Mouse (Mus musculus) E14TG2a.4 (cell line): ENCODE measurements around the gene Serpinb9b.
"Not testable (repeated sequence)": the region's sequence is repeated elsewhere in the genome, so short reads cannot be mapped to it uniquely, and the experiment has no call there.

Experiments used
- H3K27me3 ChIP-seq: 2 replicates; pipeline ENCODE4 v1.6.1; 2014; ENCODE audit warnings: low read length, control low read depth; ENCODE audit not compliant: insufficient read depth
- H3K36me3 ChIP-seq: 2 replicates; pipeline ENCODE4 v1.6.1; 2014; ENCODE audit warnings: low read length, control low read depth; ENCODE audit not compliant: insufficient read depth
- H3K4me1 ChIP-seq: replicated peaks from 2 replicates; pipeline ENCODE4 v1.6.1; 2014; ENCODE audit warnings: low read depth, low read length, control low read depth
- H3K4me3 ChIP-seq: replicated peaks from 2 replicates; pipeline ENCODE4 v1.5.1; 2014; ENCODE audit warnings: mild to moderate bottlenecking, low read length
- H3K9me3 ChIP-seq: 2 replicates; pipeline ENCODE4 v1.6.1; 2014; ENCODE audit warnings: low read length, control low read depth
- CTCF ChIP-seq: conservative IDR thresholded peaks from 2 replicates; pipeline ENCODE4 v1.5.1; 2014; ENCODE audit warnings: low read length
- NANOG ChIP-seq: IDR thresholded peaks from 2 replicates; pipeline ENCODE4 v1.6.1; 2014; ENCODE audit warnings: borderline replicate concordance, low read length, mixed read lengths
- POU5F1 ChIP-seq: IDR thresholded peaks from 2 replicates; pipeline ENCODE4 v1.6.1; 2014; ENCODE audit warnings: low read length, borderline replicate concordance

The Serpinb9b gene

DNA sequence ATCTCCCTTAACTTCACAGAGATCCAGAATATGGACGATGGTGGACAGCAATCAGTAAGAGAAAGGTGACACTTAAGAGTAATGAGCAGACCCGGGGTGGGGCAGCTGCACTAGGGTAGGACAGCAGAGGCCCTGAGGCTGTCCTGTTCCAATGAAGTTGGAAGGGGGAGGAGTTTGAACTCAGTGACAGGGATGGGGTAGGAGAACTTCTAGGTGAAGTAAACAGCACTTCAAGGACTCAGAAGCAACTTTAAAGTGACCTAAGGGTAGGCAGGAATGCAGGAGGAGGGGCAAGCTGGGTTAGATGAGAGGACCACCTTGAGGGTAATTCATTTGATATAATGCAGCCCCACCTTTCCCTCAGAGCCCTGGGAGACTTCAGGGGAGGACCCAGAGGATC is 930 bp downstream of the Serpinb9b start:
- Histone ChIP-seq H3K27me3 (no peaks in the 10 kb centered on the region), H3K4me1 (peaks cover 44% of the 10 kb centered on the region), H3K36me3 (no peaks in the 10 kb centered on the region), H3K4me3 (peak overlapping the region; percentile 17; the same call in 1 of the 2 replicates), H3K9me3 (peaks cover 5% of the 10 kb centered on the region; the same call in 1 of the 2 replicates)
- TF ChIP-seq CTCF (no peak), POU5F1 (no peak), NANOG (no peak)

DNA sequence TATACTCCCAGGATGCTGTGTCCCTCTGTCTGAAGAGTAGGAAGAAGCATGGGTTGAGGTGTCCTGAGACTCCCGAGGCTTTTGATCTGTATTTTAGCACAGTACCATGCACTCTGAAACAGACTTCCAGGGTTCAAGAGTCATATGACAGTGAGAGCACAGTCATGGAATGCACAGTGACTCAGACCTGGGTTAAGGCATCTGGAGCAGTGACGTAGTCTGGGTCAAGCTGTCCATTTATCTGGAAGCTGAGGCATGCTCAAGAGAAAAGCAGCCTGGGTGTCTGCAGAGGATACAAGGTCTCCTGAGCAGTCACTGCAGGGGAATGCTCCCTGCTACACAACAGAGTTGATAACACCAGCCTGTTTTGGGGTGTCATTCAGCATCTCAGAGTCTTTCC is 1.3 kb downstream of the Serpinb9b start:
- TF ChIP-seq NANOG, result no peak
- no peak for TF ChIP-seq CTCF
- no peak for TF ChIP-seq POU5F1
- no peaks in the 10 kb centered on the region for H3K27me3 ChIP-seq
- H3K9me3 ChIP-seq, result peaks cover 5% of the 10 kb centered on the region; the same call in 1 of the 2 replicates
- H3K4me3 ChIP-seq, result peak overlapping the region; percentile 17; the same call in 1 of the 2 replicates
- H3K4me1 ChIP-seq, result peaks cover 44% of the 10 kb centered on the region
- H3K36me3 ChIP-seq, result no peaks in the 10 kb centered on the region

DNA sequence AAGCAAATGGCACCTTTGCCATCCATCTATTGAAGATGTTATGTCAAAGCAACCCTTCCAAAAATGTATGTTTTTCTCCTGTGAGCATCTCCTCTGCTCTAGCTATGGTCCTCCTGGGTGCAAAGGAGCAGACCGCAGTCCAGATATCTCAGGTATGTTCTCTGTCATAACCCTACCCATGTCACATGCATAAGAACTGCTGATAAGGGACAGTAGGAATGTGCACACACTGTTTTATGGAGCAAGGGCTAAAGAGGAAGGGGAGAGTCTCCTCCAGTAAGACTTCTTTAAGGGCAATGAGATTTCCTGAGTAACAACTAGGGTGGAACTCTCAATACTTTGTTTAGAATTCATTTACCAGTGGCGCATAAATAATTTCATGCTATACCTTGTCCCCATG is 2.3 kb downstream of the Serpinb9b start:
- H3K9me3 ChIP-seq, H3K27me3 ChIP-seq, H3K4me3 ChIP-seq: not testable (repeated sequence)

DNA sequence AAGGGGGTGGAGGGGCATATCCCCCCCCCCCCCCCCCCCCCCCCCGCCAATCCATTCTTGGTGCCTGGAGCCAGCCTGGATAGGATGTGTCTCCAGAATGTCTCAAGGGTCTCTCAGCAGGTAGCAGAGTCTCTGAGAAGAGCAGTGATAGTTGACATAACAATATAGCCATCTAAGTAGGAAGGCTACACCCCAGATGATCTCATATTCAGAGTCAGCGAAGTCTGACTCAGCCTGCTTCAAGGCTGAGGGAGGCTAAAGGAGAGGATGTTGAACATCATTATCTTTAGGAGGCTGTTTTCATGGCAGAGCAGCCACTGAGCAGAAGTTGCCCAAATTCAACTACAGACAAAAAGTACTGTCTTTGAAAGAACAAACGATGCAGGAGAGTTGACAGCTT is 3.1 kb downstream of the Serpinb9b start:
- Histone ChIP-seq H3K9me3 (peaks cover 5% of the 10 kb centered on the region; the same call in 1 of the 2 replicates), H3K27me3 (no peaks in the 10 kb centered on the region), H3K36me3 (no peaks in the 10 kb centered on the region), H3K4me1 (peaks cover 44% of the 10 kb centered on the region), H3K4me3 (no peak overlapping the region)
- TF ChIP-seq CTCF, result no peak
- no peak for TF ChIP-seq POU5F1
- TF ChIP-seq NANOG, result peak; percentile 34; the same call in 1 of the 2 replicates

More for the DNA sequence above, 2.3 kb downstream of the Serpinb9b start:
- not testable (repeated sequence) for H3K36me3 ChIP-seq
- peaks cover 44% of the 10 kb centered on the region for H3K4me1 ChIP-seq

DNA sequence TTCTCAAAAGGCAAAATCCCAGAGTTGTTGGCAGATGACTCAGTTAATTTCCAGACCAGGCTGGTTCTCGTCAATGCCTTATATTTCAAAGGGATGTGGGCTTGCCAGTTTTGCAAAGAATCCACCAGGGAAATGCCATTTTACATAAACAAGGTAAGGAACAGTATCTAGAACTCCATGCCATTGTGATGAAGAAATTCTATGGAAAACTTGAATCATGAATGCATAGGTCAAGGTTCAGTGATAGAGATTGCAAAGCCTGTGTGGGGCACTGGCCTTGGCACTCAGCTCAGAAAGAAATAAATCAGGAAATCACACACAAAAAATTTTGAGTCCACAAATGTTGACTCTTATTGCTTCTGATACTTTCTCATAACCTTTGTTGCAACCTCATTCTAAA is 8.3 kb downstream of the Serpinb9b start:
- H3K4me1 ChIP-seq, result peaks cover under 1% of the 10 kb centered on the region; the same call in 1 of the 2 replicates
- H3K36me3 ChIP-seq, result peaks cover 4% of the 10 kb centered on the region; the same call in 1 of the 2 replicates
- TF ChIP-seq CTCF, result no peak
- TF ChIP-seq POU5F1, result no peak
- no peak for TF ChIP-seq NANOG

DNA sequence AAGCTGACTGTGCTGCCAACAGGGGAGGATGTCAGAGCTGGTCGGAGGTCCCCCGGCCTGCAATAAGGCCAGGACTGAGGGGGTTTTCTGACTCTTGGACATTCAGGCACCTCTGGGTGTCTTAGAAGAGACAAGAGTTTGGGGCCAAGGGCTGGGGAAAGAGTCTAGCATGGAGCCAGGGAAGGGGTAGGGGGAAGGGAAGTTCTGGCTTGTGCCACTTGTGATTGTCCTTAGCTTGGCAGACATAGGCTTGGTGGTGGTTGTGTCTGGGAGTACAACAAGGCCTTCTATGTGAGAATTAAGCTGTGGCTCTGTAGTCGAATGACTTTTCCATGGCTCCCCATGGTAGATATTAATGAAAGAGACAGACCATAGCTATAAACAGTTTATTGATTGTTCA is 16.3 kb downstream of the Serpinb9b start:
- Histone ChIP-seq H3K9me3 (no peaks in the 10 kb centered on the region), H3K36me3 (peaks cover 3% of the 10 kb centered on the region; the same call in 1 of the 2 replicates), H3K27me3 (no peaks in the 10 kb centered on the region), H3K4me3 (no peak overlapping the region), H3K4me1 (0 out of 2 replicates have a peak, but pooled peaks cover 3% of the 10 kb centered on the region)
- no peak for TF ChIP-seq POU5F1
- no peak for TF ChIP-seq NANOG
- no peak for TF ChIP-seq CTCF

More for the DNA sequence above, 8.3 kb downstream of the Serpinb9b start:
- Histone ChIP-seq H3K9me3 (no peaks in the 10 kb centered on the region), H3K27me3 (no peaks in the 10 kb centered on the region), H3K4me3 (no peak overlapping the region)

DNA sequence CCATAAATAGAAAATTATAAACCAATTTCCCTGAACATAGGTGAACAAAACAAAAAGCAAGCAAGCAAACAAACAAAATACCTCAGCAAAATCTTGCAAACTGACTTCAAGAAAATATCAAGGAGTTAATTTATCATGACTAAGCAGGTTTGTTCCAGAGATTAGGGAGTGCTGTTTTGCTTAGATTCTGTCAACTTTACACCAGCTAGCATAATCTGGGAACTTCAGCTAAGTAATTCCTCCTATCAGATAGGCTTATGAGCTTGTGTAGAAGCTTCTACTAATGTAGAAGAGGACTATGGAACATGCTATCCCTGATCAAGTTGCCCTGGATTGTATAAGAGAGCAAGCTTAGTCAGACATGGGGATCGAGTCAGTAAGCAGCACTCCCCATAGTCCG is 20.0 kb downstream of the Serpinb9b start:
- H3K27me3 ChIP-seq, result no peaks in the 10 kb centered on the region
- TF ChIP-seq POU5F1 (no peak), CTCF (no peak), NANOG (no peak)
- peaks cover 8% of the 10 kb centered on the region for H3K4me1 ChIP-seq
- H3K4me3 ChIP-seq, result no peak overlapping the region
- no peaks in the 10 kb centered on the region for H3K9me3 ChIP-seq
- H3K36me3 ChIP-seq, result no peaks in the 10 kb centered on the region

DNA sequence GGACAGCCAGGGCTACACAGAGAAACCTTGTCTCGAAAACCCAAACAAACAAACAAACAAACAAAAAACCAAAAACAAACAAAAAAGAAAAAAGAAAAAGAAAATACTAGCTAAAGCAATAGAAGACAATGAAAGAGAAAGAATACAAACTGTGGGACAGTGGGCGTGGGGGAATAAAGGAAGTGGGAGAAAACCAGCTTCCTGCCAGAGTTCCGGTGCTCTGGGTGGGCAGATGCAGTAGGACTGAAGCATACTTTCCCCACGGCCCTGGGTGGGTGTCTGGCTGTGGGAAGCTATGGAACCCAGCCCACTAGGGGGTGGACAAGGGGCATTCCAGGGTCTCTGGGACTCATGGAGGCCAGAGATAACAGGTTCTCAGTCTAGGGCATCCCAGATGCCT is 21.0 kb downstream of the Serpinb9b start:
- Histone ChIP-seq H3K9me3 (no peaks in the 10 kb centered on the region), H3K36me3 (no peaks in the 10 kb centered on the region), H3K27me3 (no peaks in the 10 kb centered on the region), H3K4me1 (peaks cover 11% of the 10 kb centered on the region), H3K4me3 (no peak overlapping the region)
- TF ChIP-seq NANOG (no peak), POU5F1 (no peak), CTCF (no peak)

DNA sequence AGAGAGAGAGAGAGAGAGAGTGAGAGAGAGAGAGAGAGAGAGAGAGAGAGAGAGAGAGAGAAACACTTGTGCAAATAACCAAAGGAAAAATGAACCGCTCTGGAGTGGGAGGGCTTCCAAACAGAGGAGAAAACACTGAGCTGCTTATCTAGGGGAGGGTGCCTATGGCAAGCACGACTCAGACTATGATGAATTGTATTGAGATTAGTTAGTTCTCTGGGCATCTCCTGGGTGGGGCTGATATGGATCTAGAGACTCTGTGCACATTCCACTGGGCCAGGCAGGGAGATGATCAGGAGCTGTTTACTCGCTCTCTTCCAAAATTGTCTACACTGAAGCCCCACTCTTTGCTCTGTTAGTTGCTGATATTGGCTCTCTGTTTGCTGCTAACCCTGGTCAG is 24.5 kb downstream of the Serpinb9b start:
- H3K4me1 ChIP-seq, result peaks cover 18% of the 10 kb centered on the region
- H3K4me3 ChIP-seq, result no peak overlapping the region
- H3K9me3 ChIP-seq, result peaks cover 17% of the 10 kb centered on the region
- H3K36me3 ChIP-seq, result 0 out of 2 replicates have a peak, but pooled peaks cover 3% of the 10 kb centered on the region
- TF ChIP-seq NANOG, result no peak
- H3K27me3 ChIP-seq, result no peaks in the 10 kb centered on the region

DNA sequence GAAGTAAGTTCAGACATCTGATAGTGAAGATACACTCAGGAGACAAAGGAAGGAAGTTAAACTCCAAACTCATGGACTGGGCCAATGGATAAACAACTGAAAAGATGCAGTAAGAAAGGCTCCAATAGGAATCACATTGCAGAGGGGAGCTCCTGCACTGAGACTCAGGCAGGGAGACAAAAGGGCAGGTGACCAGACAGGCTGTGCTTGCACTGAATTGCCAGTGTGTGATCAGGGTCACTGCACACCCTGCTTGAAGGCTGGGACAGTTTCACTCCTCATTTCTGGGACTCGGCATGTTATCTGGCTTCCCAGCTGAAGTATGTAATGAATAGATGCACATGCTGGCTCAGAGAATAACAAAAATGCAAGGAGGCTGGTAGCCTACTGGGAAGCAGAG is 35.8 kb downstream of the Serpinb9b start:
- Histone ChIP-seq H3K4me3 (no peak overlapping the region), H3K36me3 (no peaks in the 10 kb centered on the region), H3K27me3 (no peaks in the 10 kb centered on the region), H3K9me3 (peaks cover 24% of the 10 kb centered on the region), H3K4me1 (no peaks in the 10 kb centered on the region)
- TF ChIP-seq NANOG, result no peak
- TF ChIP-seq POU5F1, result no peak
- no peak for TF ChIP-seq CTCF
